Mouse (Mus musculus) bone marrow macrophage, adult 2 months (primary cell): ENCODE results near the gene 4930486L24Rik.
"Not testable (repeated sequence)": the region's sequence is repeated elsewhere in the genome, so short reads cannot be mapped to it uniquely, and the experiment has no call there.

Experiments used
- CTCF ChIP-seq: IDR thresholded peaks from 2 replicates; pipeline ENCODE4 v1.5.1; 2012; ENCODE audit warnings: low read depth, mild to moderate bottlenecking, low read length, moderate library complexity
- POLR2A ChIP-seq: IDR thresholded peaks from 2 replicates; pipeline ENCODE4 v1.6.1; 2012; ENCODE audit warnings: mild to moderate bottlenecking, low read depth, low read length, borderline replicate concordance

- not testable (repeated sequence) for TF ChIP-seq POLR2A, CTCF
Observed at GRCm38 (mm10) chr13:60904780-60905179, 40.5 kb upstream of the 4930486L24Rik start, which contains the start of gene Tpbpb.
